Mouse (Mus musculus) C2C12 (cell line): ENCODE measurements around the gene Btbd3. TPM values are rescaled to one million over a fixed set of nuclear protein-coding genes. Genes with fewer than 3 reads are reported as not detected.

Experiments
- H3K27me3 ChIP-seq: one replicate; pipeline ENCODE4 v1.6.1; 2011; ENCODE audit not compliant: control insufficient read depth, insufficient read depth, insufficient read length
- H3K36me3 ChIP-seq: one replicate; pipeline ENCODE4 v1.6.1; 2011; ENCODE audit not compliant: control insufficient read depth, insufficient read depth
- H3K4me3 ChIP-seq: one replicate; pipeline ENCODE4 v1.5.1; 2011; ENCODE audit warnings: mild to moderate bottlenecking, control low read depth; ENCODE audit not compliant: poor library complexity, insufficient read depth, severe bottlenecking
- H3K79me2 ChIP-seq: one replicate; pipeline ENCODE4 v1.6.1; 2011; ENCODE audit not compliant: control insufficient read depth, insufficient read depth
- H3K79me3 ChIP-seq: one replicate; pipeline ENCODE4 v1.6.1; 2011; ENCODE audit warnings: low read depth, control low read depth
- H3ac ChIP-seq: one replicate; pipeline ENCODE3; 2011; ENCODE audit warnings: low read depth; ENCODE audit not compliant: control insufficient read depth, insufficient read length
- CEBPB ChIP-seq: IDR thresholded peaks from one replicate; pipeline ENCODE4 v1.6.1; 2011; ENCODE audit warnings: low read depth, mild to moderate bottlenecking, control low read depth, moderate library complexity
- CTCF ChIP-seq: IDR thresholded peaks from one replicate; pipeline ENCODE4 v1.5.1; 2011; ENCODE audit not compliant: control insufficient read depth, insufficient read depth, insufficient read length
- FOSL1 ChIP-seq: IDR thresholded peaks from one replicate; pipeline ENCODE4 v1.8.0; 2011; ENCODE audit warnings: mild to moderate bottlenecking, low read length; ENCODE audit not compliant: poor library complexity, insufficient read depth, severe bottlenecking
- MAX ChIP-seq: IDR thresholded peaks from one replicate; pipeline ENCODE4 v1.6.1; 2011; ENCODE audit warnings: mild to moderate bottlenecking, control low read depth
- MYOD1 ChIP-seq: IDR thresholded peaks from one replicate; pipeline ENCODE4 v1.6.1; 2011; ENCODE audit warnings: low read depth; ENCODE audit not compliant: control insufficient read depth, insufficient read length
- MYOG ChIP-seq: IDR thresholded peaks from one replicate; pipeline ENCODE4 v1.6.1; 2011; ENCODE audit not compliant: control insufficient read depth, insufficient read length; ENCODE audit errors: extremely low read depth
- USF1 ChIP-seq: IDR thresholded peaks from one replicate; pipeline ENCODE4 v1.6.1; 2011; ENCODE audit warnings: low read depth, mild to moderate bottlenecking, control low read depth, moderate library complexity
- polyA plus RNA-seq: library from polyadenylated mRNA; unstranded; fragments of >200 nt; fragmentation: generic; extraction: Trizol; gene quantifications from one replicate; pipeline ENCODE4 v1.2.1, GENCODE M21; 2012; ENCODE audit warnings: missing spikeins

Gene Btbd3
- polyA plus RNA-seq, 1 experiment: 3.1 TPM

- Histone ChIP-seq H3K79me2 (no peaks in the 10 kb centered on the region), H3K4me3 (no peak overlapping the region), H3K36me3 (no peaks in the 10 kb centered on the region), H3K27me3 (no peaks in the 10 kb centered on the region), H3ac (no peak overlapping the region), H3K79me3 (no peaks in the 10 kb centered on the region)
- no peak for TF ChIP-seq FOSL1
- TF ChIP-seq MYOD1: no peak
- TF ChIP-seq CEBPB: no peak
- TF ChIP-seq MAX: no peak
- TF ChIP-seq CTCF: no peak
- TF ChIP-seq MYOG: no peak
- no peak for TF ChIP-seq USF1
Measured at GRCm38 (mm10) chr2:138378855-138379254, 122.5 kb downstream of the Btbd3 start.

- Histone ChIP-seq H3K4me3 (no peak overlapping the region), H3K79me2 (no peaks in the 10 kb centered on the region), H3K27me3 (no peaks in the 10 kb centered on the region), H3K79me3 (no peaks in the 10 kb centered on the region), H3ac (no peak overlapping the region), H3K36me3 (no peaks in the 10 kb centered on the region)
- TF ChIP-seq CTCF (no peak), USF1 (no peak), MYOD1 (no peak), CEBPB (no peak), MAX (no peak), MYOG (no peak), FOSL1 (no peak)
Measured at GRCm38 (mm10) chr2:138384762-138385161, 128.4 kb downstream of the Btbd3 start.

GRCm38 (mm10) chr2:138388591-138388990 lies 132.2 kb downstream of the Btbd3 start:
- Histone ChIP-seq H3K79me3 (no peaks in the 10 kb centered on the region), H3K36me3 (no peaks in the 10 kb centered on the region), H3K79me2 (no peaks in the 10 kb centered on the region), H3K4me3 (no peak overlapping the region), H3K27me3 (no peaks in the 10 kb centered on the region), H3ac (no peak overlapping the region)
- no peak for TF ChIP-seq FOSL1
- TF ChIP-seq MYOD1: no peak
- no peak for TF ChIP-seq MYOG
- TF ChIP-seq CTCF: no peak
- TF ChIP-seq USF1: no peak
- no peak for TF ChIP-seq MAX
- no peak for TF ChIP-seq CEBPB

GRCm38 (mm10) chr2:138403046-138403445 lies 146.7 kb downstream of the Btbd3 start:
- Histone ChIP-seq H3K79me3 (no peaks in the 10 kb centered on the region), H3K4me3 (no peak overlapping the region), H3K79me2 (no peaks in the 10 kb centered on the region), H3ac (no peak overlapping the region), H3K36me3 (no peaks in the 10 kb centered on the region), H3K27me3 (no peaks in the 10 kb centered on the region)
- TF ChIP-seq MYOG (no peak), MYOD1 (no peak), MAX (no peak), FOSL1 (no peak)

- Histone ChIP-seq H3K4me3 (no peak overlapping the region), H3K36me3 (no peaks in the 10 kb centered on the region), H3K79me2 (no peaks in the 10 kb centered on the region), H3K79me3 (no peaks in the 10 kb centered on the region), H3K27me3 (no peaks in the 10 kb centered on the region), H3ac (no peak overlapping the region)
- no peak for TF ChIP-seq FOSL1
- no peak for TF ChIP-seq CEBPB
- TF ChIP-seq MYOD1: no peak
- no peak for TF ChIP-seq USF1
- no peak for TF ChIP-seq MAX
- no peak for TF ChIP-seq CTCF
- no peak for TF ChIP-seq MYOG
Measured at GRCm38 (mm10) chr2:138405753-138406528, 149.6 kb downstream of the Btbd3 start.

- Histone ChIP-seq H3ac (no peak overlapping the region), H3K79me3 (no peaks in the 10 kb centered on the region), H3K4me3 (no peak overlapping the region), H3K36me3 (no peaks in the 10 kb centered on the region), H3K27me3 (no peaks in the 10 kb centered on the region), H3K79me2 (no peaks in the 10 kb centered on the region)
- TF ChIP-seq USF1 (no peak), MYOG (no peak), CEBPB (no peak), MAX (no peak)
Measured at GRCm38 (mm10) chr2:138406703-138407102, 150.3 kb downstream of the Btbd3 start.
